Comparison of ENCODE assay signal across 27 mouse cellular contexts in the genomic region with DNA sequence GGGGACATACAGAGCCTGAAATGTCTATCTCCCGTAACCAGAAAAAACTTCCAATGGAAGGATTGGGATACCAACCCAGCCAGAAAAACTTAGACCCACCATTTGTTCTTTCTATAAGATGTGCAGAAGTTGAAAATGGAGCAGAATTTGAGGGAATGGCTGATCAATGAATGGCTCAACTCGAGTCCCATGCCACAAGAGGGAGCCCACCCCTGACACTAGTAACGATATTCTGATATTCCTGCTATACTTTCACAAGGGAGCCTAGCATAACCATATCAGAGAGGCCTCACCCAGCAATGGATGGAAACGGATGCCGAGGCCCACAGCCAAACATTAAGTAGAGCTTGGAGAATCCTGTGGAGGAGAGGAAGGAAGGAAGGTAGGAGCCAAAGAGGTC.
A peak's percentile ranks its signal among the peaks of the same experiment; 100 is the strongest.
DNase-seq lines count a peak whose midpoint lies in the region; ATAC-seq and TF ChIP-seq lines count a peak whose summit lies in the region.
"Had no signal": no experiment of that assay in that cellular context is flagged by ENCODE, and none has a peak within 500 bp of the region (broad histone marks: within the 10 kb centered on the region; RNA-seq: fewer than 3 reads in every experiment).

No protein-coding gene starts in this region.

- no peak overlapping the region for H3K4me2 ChIP-seq in kidney, postnatal 0 days (ENCODE audit: low read length)
- no peak overlapping the region for H3K4me2 ChIP-seq in kidney, embryonic 14.5 days (replicated peaks; ENCODE audit: low read depth, low read length)
- H3K4me2 ChIP-seq: heart, embryonic 13.5 days; hindbrain, embryonic 12.5 days; limb, embryonic 13.5 days; liver, embryonic 13.5 days; neural tube, embryonic 12.5 days had no signal

- H3K9me3 ChIP-seq in kidney, postnatal 0 days (replicated peaks; ENCODE audit: low read length), result no peaks in the 10 kb centered on the region
- no peaks in the 10 kb centered on the region for H3K9me3 ChIP-seq in kidney, embryonic 14.5 days (ENCODE audit: control insufficient read depth, low read length)
- no peaks in the 10 kb centered on the region for H3K9me3 ChIP-seq in limb, embryonic 10.5 days (replicated peaks)
- H3K9me3 ChIP-seq: embryonic facial prominence, embryonic 10.5 days; heart, embryonic 13.5 days; hindbrain, embryonic 12.5 days; limb, embryonic 13.5 days; liver, embryonic 13.5 days; neural tube, embryonic 12.5 days had no signal

- peak; percentile 33 to 49 for DNase-seq in cerebellum, postnatal 10 days
- no peak for DNase-seq in cerebellum, adult 9-10 months
- no peak for DNase-seq in kidney, postnatal 0 days (ENCODE audit: low spot score)
- DNase-seq in brain, adult 2 months (ENCODE audit: low read depth, low spot score), result peak; percentile 10
- DNase-seq in layer of hippocampus, postnatal 14 days (ENCODE audit: low spot score in 2 of 2), result peak; percentile 13 to 43
- no peak for DNase-seq in limb, embryonic 10.5 days (ENCODE audit: low spot score)
- DNase-seq: cerebellum, adult 18-20 months; gastrocnemius, postnatal 14 days; heart, adult 18-20 months; heart, postnatal 14 days; kidney, adult 8-10 months; kidney, postnatal 25 days; liver, embryonic 13.5 days; lung, adult 2 months; lung, postnatal 36 days; midbrain, embryonic 14.5 days; right cerebral cortex, postnatal 4 days; thymus, postnatal 25 days had no signal

- H3K27me3 ChIP-seq in kidney, postnatal 0 days (ENCODE audit: insufficient read depth, low read length), result no peaks in the 10 kb centered on the region
- no peaks in the 10 kb centered on the region; the same call in 1 of the 2 replicates for H3K27me3 ChIP-seq in kidney, embryonic 14.5 days (ENCODE audit: control insufficient read depth, insufficient read depth, low read length)
- no peaks in the 10 kb centered on the region for H3K27me3 ChIP-seq in limb, embryonic 10.5 days (ENCODE audit: low read depth, poor library complexity, severe bottlenecking)
- H3K27me3 ChIP-seq: hindbrain, embryonic 12.5 days; limb, embryonic 13.5 days; liver, embryonic 13.5 days; megakaryocyte, embryonic 14.5 days; neural tube, embryonic 12.5 days had no signal

- H3K4me3 ChIP-seq in kidney, postnatal 0 days (replicated peaks; ENCODE audit: low read depth, low read length), result no peak overlapping the region
- H3K4me3 ChIP-seq in kidney, embryonic 14.5 days (ENCODE audit: low read length), result no peak overlapping the region
- H3K4me3 ChIP-seq in limb, embryonic 10.5 days, result no peak overlapping the region
- H3K4me3 ChIP-seq: embryonic facial prominence, embryonic 10.5 days; heart, embryonic 13.5 days; hindbrain, embryonic 12.5 days; limb, embryonic 13.5 days; liver, embryonic 13.5 days; megakaryocyte, embryonic 14.5 days; neural tube, embryonic 12.5 days had no signal

- H3K36me3 ChIP-seq in kidney, postnatal 0 days (ENCODE audit: insufficient read depth, low read length), result no peaks in the 10 kb centered on the region
- H3K36me3 ChIP-seq in kidney, embryonic 14.5 days (ENCODE audit: control insufficient read depth, insufficient read depth, low read length), result no peaks in the 10 kb centered on the region
- H3K36me3 ChIP-seq in limb, embryonic 10.5 days, result no peaks in the 10 kb centered on the region
- H3K36me3 ChIP-seq: embryonic facial prominence, embryonic 10.5 days; heart, embryonic 13.5 days; hindbrain, embryonic 12.5 days; limb, embryonic 13.5 days; liver, embryonic 13.5 days; neural tube, embryonic 12.5 days had no signal

- WGBS in kidney, postnatal 0 days, result 78% methylated on average over 5 of the region's 5 CpGs
- 85% methylated on average over 5 of the region's 5 CpGs for WGBS in kidney, embryonic 14.5 days
- WGBS in limb, embryonic 10.5 days, result 89% methylated on average over 5 of the region's 5 CpGs

- ATAC-seq in kidney, postnatal 0 days (replicated peaks; ENCODE audit: low FRiP score, low read depth), result no peak
- no peak for ATAC-seq in kidney, embryonic 14.5 days (ENCODE audit: low FRiP score, low TSS enrichment)
- ATAC-seq: forebrain, embryonic 16.5 days; inflammation-experienced regulatory T-cells, adult 6 months had no signal

- no peak overlapping the region for H3K9ac ChIP-seq in kidney, postnatal 0 days (ENCODE audit: low read depth, low read length)
- H3K9ac ChIP-seq in kidney, embryonic 14.5 days (ENCODE audit: low read depth, low read length), result no peak overlapping the region
- H3K9ac ChIP-seq: heart, embryonic 13.5 days; hindbrain, embryonic 12.5 days; limb, embryonic 13.5 days; liver, embryonic 13.5 days; neural tube, embryonic 12.5 days had no signal

- H3K27ac ChIP-seq in kidney, postnatal 0 days, result no peak overlapping the region
- H3K27ac ChIP-seq in kidney, embryonic 14.5 days (ENCODE audit: low read depth, low read length), result no peak overlapping the region
- no peak overlapping the region for H3K27ac ChIP-seq in limb, embryonic 10.5 days
- H3K27ac ChIP-seq: embryonic facial prominence, embryonic 10.5 days; heart, embryonic 13.5 days; hindbrain, embryonic 12.5 days; limb, embryonic 13.5 days; liver, embryonic 13.5 days; neural tube, embryonic 12.5 days had no signal

- peak; percentile 36 for TF ChIP-seq CTCF in kidney, postnatal 0 days (IDR thresholded peaks at IDR 0.05; ENCODE audit: low read depth)

- H3K4me1 ChIP-seq in kidney, postnatal 0 days (replicated peaks; ENCODE audit: insufficient read depth, low read length), result no peaks in the 10 kb centered on the region
- H3K4me1 ChIP-seq in kidney, embryonic 14.5 days (ENCODE audit: control insufficient read depth, insufficient read depth, low read length), result no peaks in the 10 kb centered on the region
- H3K4me1 ChIP-seq in limb, embryonic 10.5 days, result peaks cover 3% of the 10 kb centered on the region; the same call in 1 of the 2 replicates
- H3K4me1 ChIP-seq: heart, embryonic 13.5 days; liver, embryonic 13.5 days; megakaryocyte, embryonic 14.5 days; neural tube, embryonic 12.5 days had no signal

Comparison
In these comparisons a context has a peak if more than half of its experiments do, and no peak if none do; other contexts are left out.
1. DNase-seq: peak in cerebellum, postnatal 10 days (2 of 2), brain, adult 2 months (single experiment) and layer of hippocampus, postnatal 14 days (2 of 2); none in cerebellum, adult 9-10 months (single experiment), kidney, postnatal 0 days (single experiment) and limb, embryonic 10.5 days (single experiment).